Mouse (Mus musculus) MEL (cell line): ENCODE measurements at regions not wholly inside any gene's neighbourhood (a gene's known extent, or its start where the extent isn't known, plus 50 kb on each side); places are given as distances from the start of the nearest gene placed in this dataset.

Experiments
- DNase-seq: peaks from one replicate; pipeline ENCODE4 v3.0.0; 2011; ENCODE audit warnings: low read depth, low spot score
- H3K27ac ChIP-seq: 2 replicates; pipeline ENCODE4 v1.5.1; 2012; ENCODE audit warnings: low read depth, mild to moderate bottlenecking, control low read depth, low read length, moderate library complexity; ENCODE audit not compliant: control insufficient read depth
- H3K27me3 ChIP-seq, 2 experiments: fragments of 150-350 bp in 1 of 2; sonication (generic) in 1 of 2; 2 replicates each; pipeline ENCODE4 v1.6.1; 2012; ENCODE audit warnings: low read length in 2 of 2, mild to moderate bottlenecking in 2 of 2, improper control_type of control experiment in 1 of 2, moderate library complexity in 1 of 2; ENCODE audit not compliant: insufficient read depth in 2 of 2, control insufficient read depth in 1 of 2
- H3K36me3 ChIP-seq, 2 experiments: 2 replicates each; pipeline ENCODE4 v1.6.1; 2012 to 2014; ENCODE audit warnings: low read length in 2 of 2, improper control_type of control experiment in 1 of 2, inconsistent platforms in 1 of 2, mild to moderate bottlenecking in 1 of 2; ENCODE audit not compliant: insufficient read depth in 2 of 2, control insufficient read depth in 1 of 2
- H3K4me1 ChIP-seq, 2 experiments: fragments of 150-350 bp in 1 of 2; sonication (generic) in 1 of 2; 2 replicates each; pipeline ENCODE4 v1.6.1; 2012; ENCODE audit warnings: low read length in 2 of 2, improper control_type of control experiment in 1 of 2, mild to moderate bottlenecking in 1 of 2; ENCODE audit not compliant: insufficient read depth in 2 of 2, control insufficient read depth in 1 of 2
- H3K4me3 ChIP-seq, 2 experiments: fragments of 150-350 bp in 1 of 2; sonication (generic) in 1 of 2; 2 replicates each; pipeline ENCODE4 v1.5.1; 2012; ENCODE audit warnings: low read depth in 2 of 2, low read length in 2 of 2, mild to moderate bottlenecking in 2 of 2, moderate library complexity in 2 of 2, control low read depth in 1 of 2, improper control_type of control experiment in 1 of 2; ENCODE audit not compliant: control insufficient read depth in 1 of 2, insufficient read depth in 1 of 2
- H3K79me2 ChIP-seq: 2 replicates; pipeline ENCODE4 v1.6.1; 2012; ENCODE audit warnings: mild to moderate bottlenecking, low read length, moderate library complexity; ENCODE audit not compliant: control insufficient read depth, poor library complexity, insufficient read depth
- H3K9ac ChIP-seq: 2 replicates; pipeline ENCODE4 v1.6.1; 2012; ENCODE audit warnings: low read depth, mild to moderate bottlenecking, control low read depth, low read length, moderate library complexity; ENCODE audit not compliant: control insufficient read depth, poor library complexity, severe bottlenecking
- H3K9me3 ChIP-seq: fragments of 150-350 bp; sonication (generic); replicated peaks from 2 replicates; pipeline ENCODE4 v1.6.1; 2012; ENCODE audit warnings: mild to moderate bottlenecking, low read length, improper control_type of control experiment, moderate library complexity; ENCODE audit not compliant: insufficient read depth
- CHD1 ChIP-seq: IDR thresholded peaks from 2 replicates; pipeline ENCODE4 v1.6.1; 2012; ENCODE audit warnings: low read depth, mild to moderate bottlenecking, inconsistent platforms, low read length, improper control_type of control experiment
- CHD2 ChIP-seq: IDR thresholded peaks from 2 replicates; pipeline ENCODE4 v1.6.1; 2011; ENCODE audit warnings: low read length, improper control_type of control experiment
- CTCF ChIP-seq, 3 experiments: IDR thresholded peaks in 2 of 3; conservative IDR thresholded peaks in 1 of 3; 2 replicates each; pipeline ENCODE4 v1.5.1; 2011 to 2012; ENCODE audit warnings: low read length in 3 of 3, low read depth in 2 of 3, mild to moderate bottlenecking in 2 of 3, improper control_type of control experiment in 1 of 3, inconsistent platforms in 1 of 3, mixed read lengths in 1 of 3, moderate library complexity in 1 of 3; ENCODE audit not compliant: control insufficient read depth in 1 of 3, insufficient read depth in 1 of 3, poor library complexity in 1 of 3, severe bottlenecking in 1 of 3
- E2F4 ChIP-seq: IDR thresholded peaks from 2 replicates; pipeline ENCODE4 v1.6.1; 2011; ENCODE audit warnings: low read depth, low read length, improper control_type of control experiment, borderline replicate concordance
- EP300 ChIP-seq, 2 experiments: IDR thresholded peaks; 2 replicates each; pipeline ENCODE4 v1.6.1; 2011; ENCODE audit warnings: improper control_type of control experiment in 2 of 2, low read length in 2 of 2, low read depth in 1 of 2, mild to moderate bottlenecking in 1 of 2
- GABPA ChIP-seq: IDR thresholded peaks from 2 replicates; pipeline ENCODE4 v1.6.1; 2012; ENCODE audit warnings: low read depth, mild to moderate bottlenecking, inconsistent platforms, low read length, improper control_type of control experiment, moderate library complexity
- KAT2A ChIP-seq: conservative IDR thresholded peaks from 2 replicates; pipeline ENCODE4 v1.6.1; 2012; ENCODE audit warnings: low read depth, low read length, improper control_type of control experiment, inconsistent platforms
- MAFK ChIP-seq: IDR thresholded peaks from 2 replicates; pipeline ENCODE4 v1.6.1; 2011; ENCODE audit warnings: low read depth, mild to moderate bottlenecking, low read length, improper control_type of control experiment, borderline replicate concordance
- MAX ChIP-seq: IDR thresholded peaks from 2 replicates; pipeline ENCODE4 v1.6.1; 2011; ENCODE audit warnings: low read length, improper control_type of control experiment
- MAZ ChIP-seq: IDR thresholded peaks from 2 replicates; pipeline ENCODE4 v1.6.1; 2012; ENCODE audit warnings: low read depth, mild to moderate bottlenecking, inconsistent platforms, low read length, improper control_type of control experiment
- MEF2A ChIP-seq: IDR thresholded peaks from 2 replicates; pipeline ENCODE4 v1.6.1; 2014; ENCODE audit warnings: low read depth, mild to moderate bottlenecking, inconsistent platforms, low read length, improper control_type of control experiment; ENCODE audit not compliant: poor library complexity, insufficient replicate concordance, severe bottlenecking; ENCODE audit errors: extremely low read depth
- MXI1 ChIP-seq: IDR thresholded peaks from 2 replicates; pipeline ENCODE4 v1.6.1; 2011; ENCODE audit warnings: mild to moderate bottlenecking, low read depth, low read length, improper control_type of control experiment
- MYB ChIP-seq: IDR thresholded peaks from 2 replicates; pipeline ENCODE4 v1.6.1; 2011; ENCODE audit warnings: mild to moderate bottlenecking, low read depth, low read length, improper control_type of control experiment
- MYC ChIP-seq: IDR thresholded peaks from 2 replicates; pipeline ENCODE4 v1.6.1; 2011; ENCODE audit warnings: low read depth, mild to moderate bottlenecking, low read length, improper control_type of control experiment, moderate library complexity
- NELFE ChIP-seq: IDR thresholded peaks from 2 replicates; pipeline ENCODE4 v1.6.1; 2011; ENCODE audit warnings: low read depth, low read length, improper control_type of control experiment
- NRF1 ChIP-seq: IDR thresholded peaks from 2 replicates; pipeline ENCODE4 v1.6.1; 2014; ENCODE audit warnings: low read depth, mild to moderate bottlenecking, inconsistent platforms, low read length, improper control_type of control experiment, moderate library complexity; ENCODE audit not compliant: poor library complexity, insufficient read depth, severe bottlenecking
- POLR2A ChIP-seq, 2 experiments: IDR thresholded peaks; 2 replicates each; pipeline ENCODE4 v1.6.1; 2011 to 2012; ENCODE audit warnings: low read length in 2 of 2, mild to moderate bottlenecking in 2 of 2, control low read depth in 1 of 2, improper control_type of control experiment in 1 of 2, low read depth in 1 of 2, moderate library complexity in 1 of 2; ENCODE audit not compliant: control insufficient read depth in 1 of 2, insufficient read depth in 1 of 2, poor library complexity in 1 of 2
- POLR2AphosphoS2 ChIP-seq: IDR thresholded peaks from 2 replicates; pipeline ENCODE4 v1.6.1; 2011; ENCODE audit warnings: low read length, improper control_type of control experiment
- RAD21 ChIP-seq: IDR thresholded peaks from 2 replicates; pipeline ENCODE4 v1.6.1; 2011; ENCODE audit warnings: mild to moderate bottlenecking, low read depth, low read length, improper control_type of control experiment
- SIN3A ChIP-seq: IDR thresholded peaks from 2 replicates; pipeline ENCODE4 v1.6.1; 2012; ENCODE audit warnings: low read length, improper control_type of control experiment, inconsistent platforms
- SMC3 ChIP-seq: IDR thresholded peaks from 2 replicates; pipeline ENCODE4 v1.6.1; 2011; ENCODE audit warnings: low read depth, low read length, improper control_type of control experiment
- TAL1 ChIP-seq: IDR thresholded peaks from 2 replicates; pipeline ENCODE4 v1.6.1; 2012; ENCODE audit warnings: mild to moderate bottlenecking, inconsistent platforms, low read length, moderate library complexity, mixed read lengths
- TBP ChIP-seq: IDR thresholded peaks from 2 replicates; pipeline ENCODE4 v1.8.0; 2011; ENCODE audit warnings: low read depth, low read length, improper control_type of control experiment
- TCF12 ChIP-seq: IDR thresholded peaks from 2 replicates; pipeline ENCODE4 v1.6.1; 2014; ENCODE audit warnings: low read depth, mild to moderate bottlenecking, inconsistent platforms, low read length, improper control_type of control experiment, moderate library complexity
- UBTF ChIP-seq: IDR thresholded peaks from 2 replicates; pipeline ENCODE4 v1.6.1; 2012; ENCODE audit warnings: low read depth, mild to moderate bottlenecking, inconsistent platforms, low read length, improper control_type of control experiment, moderate library complexity, borderline replicate concordance; ENCODE audit not compliant: insufficient read depth
- USF1 ChIP-seq: IDR thresholded peaks from 2 replicates; pipeline ENCODE4 v1.6.1; 2014; ENCODE audit warnings: low read depth, mild to moderate bottlenecking, inconsistent platforms, low read length, improper control_type of control experiment, moderate library complexity
- USF2 ChIP-seq, 2 experiments: IDR thresholded peaks; 2 replicates each; pipeline ENCODE4 v1.6.1; 2011 to 2012; ENCODE audit warnings: improper control_type of control experiment in 2 of 2, low read length in 2 of 2, borderline replicate concordance in 1 of 2, inconsistent platforms in 1 of 2, low read depth in 1 of 2, mild to moderate bottlenecking in 1 of 2; ENCODE audit not compliant: insufficient read depth in 1 of 2
- ZC3H11A ChIP-seq: IDR thresholded peaks from 2 replicates; pipeline ENCODE4 v1.6.1; 2012; ENCODE audit warnings: low read depth, mild to moderate bottlenecking, inconsistent platforms, low read length, improper control_type of control experiment
- ZMIZ1 ChIP-seq: IDR thresholded peaks from 2 replicates; pipeline ENCODE4 v1.6.1; 2012; ENCODE audit warnings: low read depth, mild to moderate bottlenecking, inconsistent platforms, low read length, improper control_type of control experiment, moderate library complexity
- ZNF384 ChIP-seq: IDR thresholded peaks from 2 replicates; pipeline ENCODE4 v1.6.1; 2012; ENCODE audit warnings: low read depth, mild to moderate bottlenecking, inconsistent platforms, low read length, improper control_type of control experiment

GRCm38 (mm10) chr6:51177701-51178060, 254.8 kb upstream of the Nfe2l3 start:
- peak; percentile 63 for DNase-seq
- TF ChIP-seq ZMIZ1, result no peak
- no peak for TF ChIP-seq USF1
- no peak for TF ChIP-seq TAL1
- no peak for TF ChIP-seq MYB
- TF ChIP-seq, all 39 proteins: peak for 0
- Histone ChIP-seq H3K4me3 (peak overlapping the region; percentile 83 to 87), H3K27me3 (peaks cover 0 to 10% of the 10 kb centered on the region in 2 experiments; a peak in 2 of 4 replicates), H3K27ac (peak overlapping the region; percentile 28), H3K4me1 (no peaks in the 10 kb centered on the region; a peak in 1 of 4 replicates), H3K9ac (peak overlapping the region; percentile 60), H3K36me3 (peaks cover 0 to 5% of the 10 kb centered on the region in 2 experiments; a peak in 2 of 4 replicates), H3K79me2 (no peaks in the 10 kb centered on the region), H3K9me3 (no peaks in the 10 kb centered on the region)

DNA sequence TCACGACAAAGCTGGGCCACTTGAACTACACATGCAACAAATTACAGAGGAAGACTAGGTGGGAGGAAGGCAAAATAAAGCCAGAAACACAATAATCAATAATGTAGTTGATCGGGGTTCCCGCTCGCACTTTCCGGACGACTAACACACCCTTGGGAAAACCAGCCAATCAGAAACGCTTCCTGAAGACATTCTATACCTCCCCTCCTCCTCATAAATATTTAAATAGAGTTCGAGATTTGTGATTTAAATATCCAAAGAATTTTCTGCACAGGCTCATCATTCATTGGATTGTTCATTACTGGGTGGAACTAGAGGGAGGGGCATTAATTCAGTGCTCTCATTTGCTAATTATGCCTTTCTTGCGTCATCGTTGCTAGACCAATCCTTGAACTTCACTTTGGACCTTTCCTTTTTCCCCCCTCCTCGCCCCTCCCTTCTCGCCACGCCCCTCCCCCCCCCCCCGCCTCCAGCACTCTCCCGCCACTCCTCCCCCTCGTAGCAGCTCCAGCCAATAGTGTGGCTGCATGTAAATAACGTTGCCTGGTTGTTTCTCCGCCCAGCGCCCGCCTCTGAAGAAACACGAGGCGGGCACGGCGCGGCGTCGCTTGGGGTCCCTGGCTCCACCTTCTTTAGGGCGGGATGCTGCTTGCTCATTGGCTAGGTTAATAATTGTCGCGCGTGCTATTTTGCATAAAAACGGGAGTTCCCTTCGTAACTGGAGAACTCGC, 254.2 kb upstream of the Nfe2l3 start:
- no peaks in the 10 kb centered on the region; a peak in 1 of 4 replicates for H3K4me1 ChIP-seq
- no peaks in the 10 kb centered on the region for H3K9me3 ChIP-seq
- H3K4me3 ChIP-seq, result peak overlapping the region; percentile 83 to 87
- H3K9ac ChIP-seq, result peak overlapping the region; percentile 60
- peaks cover 0 to 13% of the 10 kb centered on the region in 2 experiments; a peak in 2 of 4 replicates for H3K27me3 ChIP-seq
- no peaks in the 10 kb centered on the region for H3K79me2 ChIP-seq
- H3K27ac ChIP-seq, result peak overlapping the region; percentile 28
- H3K36me3 ChIP-seq, result peaks cover 0 to 5% of the 10 kb centered on the region in 2 experiments; a peak in 2 of 4 replicates
- peak; percentile 99 for DNase-seq
- no peak for TF ChIP-seq POLR2AphosphoS2
- TF ChIP-seq MYB, result no peak
- 0 out of 2 replicates have a peak, but pooled peaks have one; percentile 35 for TF ChIP-seq MYC
- no peak for TF ChIP-seq MEF2A
- TF ChIP-seq ZNF384, result no peak
- TF ChIP-seq E2F4, result peak; percentile 62; the same call in 1 of the 2 replicates
- no peak for TF ChIP-seq NELFE
- no peak for TF ChIP-seq CHD1
- TF ChIP-seq MXI1, result peak; percentile 42; the same call in 1 of the 2 replicates
- no peak for TF ChIP-seq ZC3H11A
- no peak for TF ChIP-seq GABPA
- no peak for TF ChIP-seq USF2 (IDR thresholded peaks at IDR 0.05; ENCODE audit: borderline replicate concordance in 1 of 2, insufficient read depth in 1 of 2, low read depth in 1 of 2, low read length in 2 of 2)
- TF ChIP-seq UBTF, result no peak
- no peak for TF ChIP-seq SMC3
- TF ChIP-seq TBP, result no peak
- no peak for TF ChIP-seq NRF1
- TF ChIP-seq SIN3A, result peak; percentile 57
- 0 out of 2 replicates have a peak, but pooled peaks have one; percentile 84 for TF ChIP-seq MAZ
- TF ChIP-seq RAD21, result no peak
- no peak for TF ChIP-seq EP300 (IDR thresholded peaks at IDR 0.05; ENCODE audit: low read depth in 1 of 2, low read length in 2 of 2)
- TF ChIP-seq MAFK, result no peak
- TF ChIP-seq KAT2A, result no peak
- no peak for TF ChIP-seq CTCF (IDR thresholded peaks at IDR 0.05 in 2 of 3, conservative IDR thresholded peaks at IDR 0.05 in 1 of 3; ENCODE audit: control insufficient read depth in 1 of 3, insufficient read depth in 1 of 3, low read depth in 2 of 3, low read length in 3 of 3, poor library complexity in 1 of 3, severe bottlenecking in 1 of 3)
- TF ChIP-seq POLR2A (IDR thresholded peaks at IDR 0.05; ENCODE audit: control insufficient read depth in 1 of 2, insufficient read depth in 1 of 2, low read depth in 1 of 2, low read length in 2 of 2, poor library complexity in 1 of 2), result no peak
- TF ChIP-seq TCF12, result no peak
- 0 out of 2 replicates have a peak, but pooled peaks have one; percentile 17 for TF ChIP-seq USF1
- no peak for TF ChIP-seq CHD2
- peak; percentile 54; the same call in 1 of the 2 replicates for TF ChIP-seq MAX
